In genomic region chr15:60762071-60762470, GRCm38 (mm10) we compare ENCODE assay signal across 12 mouse cellular contexts.
DNase-seq lines count a peak whose midpoint lies in the region; ATAC-seq and TF ChIP-seq lines count a peak whose summit lies in the region.
"Had no signal": no experiment of that assay in that cellular context is flagged by ENCODE, and none has a peak within 500 bp of the region (broad histone marks: within the 10 kb centered on the region; RNA-seq: fewer than 3 reads in every experiment).

No protein-coding gene starts in this region.

- no peak for ATAC-seq in hindbrain, postnatal 0 days
- ATAC-seq in hindbrain, embryonic 16.5 days = no peak

- H3K9ac ChIP-seq in hindbrain, postnatal 0 days (replicated peaks; ENCODE audit: low read length) = no peak overlapping the region
- no peak overlapping the region for H3K9ac ChIP-seq in hindbrain, embryonic 16.5 days (ENCODE audit: low read depth, low read length)
- H3K9ac ChIP-seq: heart, embryonic 15.5 days; stomach, embryonic 15.5 days had no signal

- no peaks in the 10 kb centered on the region for H3K27me3 ChIP-seq in hindbrain, postnatal 0 days (ENCODE audit: insufficient read depth, low read length)
- H3K27me3 ChIP-seq in hindbrain, embryonic 16.5 days (replicated peaks; ENCODE audit: control insufficient read depth, insufficient read depth, low read length) = no peaks in the 10 kb centered on the region
- H3K27me3 ChIP-seq: heart, embryonic 15.5 days; stomach, embryonic 15.5 days had no signal

- H3K36me3 ChIP-seq in hindbrain, postnatal 0 days (ENCODE audit: insufficient read depth, low read length) = no peaks in the 10 kb centered on the region
- H3K36me3 ChIP-seq in hindbrain, embryonic 16.5 days (ENCODE audit: control insufficient read depth, insufficient read depth, low read length) = no peaks in the 10 kb centered on the region
- H3K36me3 ChIP-seq: heart, embryonic 15.5 days; stomach, embryonic 15.5 days had no signal

- peak; percentile 36; the same call in 1 of the 2 replicates for TF ChIP-seq CTCF in hindbrain, postnatal 0 days (IDR thresholded peaks at IDR 0.05; ENCODE audit: low read depth)

- no peaks in the 10 kb centered on the region for H3K9me3 ChIP-seq in hindbrain, postnatal 0 days (ENCODE audit: low read length)
- no peaks in the 10 kb centered on the region for H3K9me3 ChIP-seq in hindbrain, embryonic 16.5 days (ENCODE audit: control insufficient read depth, low read length)
- H3K9me3 ChIP-seq: heart, embryonic 15.5 days; stomach, embryonic 15.5 days had no signal

- no peak overlapping the region for H3K4me3 ChIP-seq in hindbrain, postnatal 0 days (ENCODE audit: low read length)
- no peak overlapping the region for H3K4me3 ChIP-seq in hindbrain, embryonic 16.5 days (ENCODE audit: low read length)
- H3K4me3 ChIP-seq: heart, embryonic 15.5 days; stomach, embryonic 15.5 days had no signal

- 66% methylated on average over 2 of the region's 2 CpGs for WGBS in hindbrain, postnatal 0 days
- 74% methylated on average over 2 of the region's 2 CpGs for WGBS in hindbrain, embryonic 16.5 days

- H3K4me1 ChIP-seq in hindbrain, postnatal 0 days (ENCODE audit: insufficient read depth, low read length) = no peaks in the 10 kb centered on the region
- no peaks in the 10 kb centered on the region for H3K4me1 ChIP-seq in hindbrain, embryonic 16.5 days (ENCODE audit: control insufficient read depth, insufficient read depth, low read depth, low read length)
- H3K4me1 ChIP-seq: stomach, embryonic 15.5 days had no signal

- no peak overlapping the region for H3K4me2 ChIP-seq in hindbrain, postnatal 0 days (ENCODE audit: low read depth, low read length)
- no peak overlapping the region for H3K4me2 ChIP-seq in hindbrain, embryonic 16.5 days (ENCODE audit: low read length)
- H3K4me2 ChIP-seq: heart, embryonic 15.5 days; liver, embryonic 11.5 days; midbrain, embryonic 11.5 days; stomach, embryonic 15.5 days had no signal

- H3K27ac ChIP-seq in hindbrain, postnatal 0 days = no peak overlapping the region
- H3K27ac ChIP-seq in hindbrain, embryonic 16.5 days (ENCODE audit: low read depth, low read length) = no peak overlapping the region
- H3K27ac ChIP-seq: heart, embryonic 15.5 days; stomach, embryonic 15.5 days had no signal

- no peak for DNase-seq in hindbrain, postnatal 0 days (ENCODE audit: low spot score)
- DNase-seq in 3T3-L1 (ENCODE audit: low read depth, low spot score) (peak; percentile 40), 416B (ENCODE audit: low read depth) (peak; percentile 24)
- peak; percentile 21 for DNase-seq in fibroblast of lung, adult 2 months (ENCODE audit: low read depth)
- DNase-seq in spleen, postnatal 36 days (ENCODE audit: low spot score in 2 of 2) = no peak
- no peak for DNase-seq in frontal cortex, postnatal 14 days (ENCODE audit: low spot score in 2 of 2)
- no peak for DNase-seq in gastrocnemius, postnatal 10 days

Comparison
In these comparisons a context has a peak if more than half of its experiments do, and no peak if none do; other contexts are left out.
1. DNase-seq: peak in 3T3-L1 (single experiment), 416B (single experiment) and fibroblast of lung, adult 2 months (single experiment); none in hindbrain, postnatal 0 days (single experiment), spleen, postnatal 36 days (0 of 2), frontal cortex, postnatal 14 days (0 of 2) and gastrocnemius, postnatal 10 days (single experiment).